Mouse (Mus musculus) C2C12 (cell line): Measurements from ENCODE around the gene Sfmbt2.
"Not testable (repeated sequence)": the region's sequence is repeated elsewhere in the genome, so short reads cannot be mapped to it uniquely, and the experiment has no call there.

Source experiments
- CEBPB ChIP-seq: IDR thresholded peaks from one replicate; pipeline ENCODE4 v1.6.1; 2011; ENCODE audit warnings: low read depth, mild to moderate bottlenecking, control low read depth, moderate library complexity
- CTCF ChIP-seq: IDR thresholded peaks from one replicate; pipeline ENCODE4 v1.5.1; 2011; ENCODE audit not compliant: control insufficient read depth, insufficient read depth, insufficient read length
- FOSL1 ChIP-seq: IDR thresholded peaks from one replicate; pipeline ENCODE4 v1.8.0; 2011; ENCODE audit warnings: mild to moderate bottlenecking, low read length; ENCODE audit not compliant: poor library complexity, insufficient read depth, severe bottlenecking
- MAX ChIP-seq: IDR thresholded peaks from one replicate; pipeline ENCODE4 v1.6.1; 2011; ENCODE audit warnings: mild to moderate bottlenecking, control low read depth
- MYOD1 ChIP-seq: IDR thresholded peaks from one replicate; pipeline ENCODE4 v1.6.1; 2011; ENCODE audit warnings: low read depth; ENCODE audit not compliant: control insufficient read depth, insufficient read length
- USF1 ChIP-seq: IDR thresholded peaks from one replicate; pipeline ENCODE4 v1.6.1; 2011; ENCODE audit warnings: low read depth, mild to moderate bottlenecking, control low read depth, moderate library complexity

GRCm38 (mm10) chr2:10344073-10344472 lies 26.2 kb upstream of the Sfmbt2 start:
- TF ChIP-seq MYOD1, CEBPB, MAX, CTCF, USF1, FOSL1: not testable (repeated sequence)
